Mouse (Mus musculus): Measurements from ENCODE around the gene Edil3.

DNA sequence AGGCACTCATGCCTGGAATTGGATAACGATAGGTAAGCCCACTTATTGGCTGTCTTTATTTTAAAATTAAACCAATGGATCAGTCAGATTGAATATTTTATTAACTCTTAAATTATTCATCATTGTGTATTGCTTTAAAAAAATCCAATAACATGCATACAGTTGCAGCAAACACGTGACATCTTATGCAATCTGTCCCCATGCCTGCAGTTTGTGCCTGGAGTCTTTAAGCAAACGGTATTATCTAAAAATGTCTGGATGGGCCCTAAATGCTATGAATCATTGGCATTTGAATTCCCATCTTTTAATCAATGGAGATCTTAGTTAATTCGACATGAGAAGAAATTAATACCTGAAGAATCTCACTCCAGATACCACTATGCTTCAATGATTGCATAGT lies 3.2 kb downstream of the Edil3 start:
- TF ChIP-seq POLR2A (IDR thresholded peaks at IDR 0.05; ENCODE audit: insufficient read depth, low read depth, low read length) (no peak), CTCF (IDR thresholded peaks at IDR 0.05) (no peak)

All from heart, adult 2 months (tissue).